Mouse (Mus musculus): ENCODE results near the gene Ivd. TPM values are rescaled to one million over a fixed set of nuclear protein-coding genes. Genes with fewer than 3 reads are reported as not detected.

Gene Ivd
- polyA plus RNA-seq, 1 experiment from 2014 or later: 58.0 TPM

- Histone ChIP-seq H3K36me3 (ENCODE audit: control insufficient read depth, insufficient read depth, low read length) (no peaks in the 10 kb centered on the region; the same call in 1 of the 2 replicates), H3K4me1 (replicated peaks; ENCODE audit: control insufficient read depth, insufficient read depth, low read length) (no peaks in the 10 kb centered on the region), H3K27me3 (ENCODE audit: control insufficient read depth, insufficient read depth, low read length) (no peaks in the 10 kb centered on the region), H3K4me2 (ENCODE audit: low read depth, low read length, severe bottlenecking) (no peak overlapping the region), H3K27ac (ENCODE audit: low read depth, low read length) (no peak overlapping the region), H3K4me3 (ENCODE audit: low read depth, low read length) (no peak overlapping the region), H3K9ac (ENCODE audit: low read length) (no peak overlapping the region), H3K9me3 (ENCODE audit: control insufficient read depth, low read length) (no peaks in the 10 kb centered on the region)
- ATAC-seq (replicated peaks; ENCODE audit: low FRiP score): no peak
- no peak for DNase-seq (ENCODE audit: low spot score)
- 92% methylated on average over 3 of the region's 3 CpGs for WGBS
These were observed 58.7 kb downstream of the Ivd start for GRCm38 (mm10) chr2:118920428-118920827.

DNA sequence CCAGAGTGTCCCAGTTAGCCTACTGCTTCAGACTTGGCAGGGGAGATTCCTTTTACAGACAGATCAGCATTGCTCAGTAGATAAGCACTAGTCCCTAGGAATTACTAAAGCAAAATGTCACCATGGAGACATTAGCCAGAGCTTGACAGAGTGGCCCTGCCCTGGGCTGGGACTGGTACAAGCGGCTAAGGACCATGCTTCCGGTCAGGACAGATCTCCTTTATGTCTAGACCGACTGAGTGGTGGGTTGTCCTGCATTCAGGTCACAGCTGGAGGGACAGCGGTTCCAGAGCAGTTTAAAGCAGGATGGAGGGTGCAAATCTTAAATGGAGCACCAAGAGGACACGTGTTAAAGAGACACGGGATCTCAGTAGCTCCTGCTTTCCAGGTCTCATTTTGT lies 64.2 kb downstream of the Ivd start:
- peak overlapping the region; percentile 97 for H3K4me2 ChIP-seq (ENCODE audit: low read depth, low read length, severe bottlenecking)
- ATAC-seq (replicated peaks; ENCODE audit: low FRiP score) (peak; percentile 66), DNase-seq (ENCODE audit: low spot score) (no peak)
- H3K9ac ChIP-seq (ENCODE audit: low read length): peak overlapping the region; percentile 91
- H3K4me3 ChIP-seq (ENCODE audit: low read depth, low read length): peak overlapping the region; percentile 63
- WGBS: 2% methylated on average over 6 of the region's 6 CpGs
- no peaks in the 10 kb centered on the region; the same call in 1 of the 2 replicates for H3K36me3 ChIP-seq (ENCODE audit: control insufficient read depth, insufficient read depth, low read length)
- no peaks in the 10 kb centered on the region for H3K27me3 ChIP-seq (ENCODE audit: control insufficient read depth, insufficient read depth, low read length)
- no peak overlapping the region for H3K27ac ChIP-seq (ENCODE audit: low read depth, low read length)
- no peaks in the 10 kb centered on the region for H3K9me3 ChIP-seq (ENCODE audit: control insufficient read depth, low read length)
- peaks cover 8% of the 10 kb centered on the region for H3K4me1 ChIP-seq (replicated peaks; ENCODE audit: control insufficient read depth, insufficient read depth, low read length)

DNA sequence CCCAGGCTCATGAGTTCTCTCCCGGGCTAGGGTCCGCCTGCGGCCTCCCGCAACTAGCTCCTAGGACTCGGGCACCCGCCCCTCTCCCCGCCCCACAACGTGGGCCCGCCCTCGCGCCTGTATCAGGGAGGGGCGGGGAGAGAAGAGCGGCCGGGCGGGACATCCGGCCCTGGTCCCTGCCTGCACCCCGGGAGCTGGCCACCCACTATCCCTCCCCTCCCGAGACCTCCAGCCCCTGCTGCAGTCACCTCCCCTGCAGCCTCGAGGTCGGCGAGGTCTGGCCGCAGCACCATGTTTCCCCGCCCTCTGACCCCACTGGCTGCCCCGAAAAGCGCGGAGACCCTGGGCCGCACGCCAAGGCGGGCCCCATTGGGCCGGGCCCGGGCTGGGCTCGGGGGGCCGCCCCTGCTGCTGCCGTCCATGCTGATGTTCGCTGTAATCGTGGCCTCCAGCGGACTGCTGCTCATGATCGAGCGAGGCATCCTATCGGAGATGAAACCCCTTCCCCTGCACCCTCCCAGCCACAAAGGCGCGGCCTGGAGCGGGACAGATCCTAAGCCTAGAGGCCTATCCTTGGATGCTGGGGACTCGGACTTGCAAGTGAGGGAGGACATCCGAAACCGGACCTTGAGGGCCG lies 64.7 kb downstream of the Ivd start, which contains the start of gene Chst14:
Chst14 (plus strand) TSS at position 136 of the 637 bp plus-strand sequence.
- no peaks in the 10 kb centered on the region for H3K27me3 ChIP-seq (ENCODE audit: control insufficient read depth, insufficient read depth, low read length)
- 0 out of 2 replicates have a peak within 1 kb of the TSS, but pooled peaks have one; percentile 3 for H3K27ac ChIP-seq (ENCODE audit: low read depth, low read length)
- DNase-seq (ENCODE audit: low spot score): peak; percentile 86
- H3K4me2 ChIP-seq (ENCODE audit: low read depth, low read length, severe bottlenecking): peak within 1 kb of the TSS; percentile 97
- WGBS: under 1% methylated on average over 39 of the region's 47 CpGs
- no peaks in the 10 kb centered on the region; the same call in 1 of the 2 replicates for H3K36me3 ChIP-seq (ENCODE audit: control insufficient read depth, insufficient read depth, low read length)
- H3K9me3 ChIP-seq (ENCODE audit: control insufficient read depth, low read length): no peaks in the 10 kb centered on the region
- peaks cover 8% of the 10 kb centered on the region for H3K4me1 ChIP-seq (replicated peaks; ENCODE audit: control insufficient read depth, insufficient read depth, low read length)
- ATAC-seq (replicated peaks; ENCODE audit: low FRiP score): peak; percentile 88
- H3K4me3 ChIP-seq (ENCODE audit: low read depth, low read length): peak within 1 kb of the TSS; percentile 63
- peak within 1 kb of the TSS; percentile 91 for H3K9ac ChIP-seq (ENCODE audit: low read length)

- H3K27me3 ChIP-seq (ENCODE audit: control insufficient read depth, insufficient read depth, low read length): no peaks in the 10 kb centered on the region
- peak overlapping the region; percentile 91 for H3K9ac ChIP-seq (ENCODE audit: low read length)
- H3K9me3 ChIP-seq (ENCODE audit: control insufficient read depth, low read length): no peaks in the 10 kb centered on the region
- H3K4me2 ChIP-seq (ENCODE audit: low read depth, low read length, severe bottlenecking): peak overlapping the region; percentile 97
- H3K4me3 ChIP-seq (ENCODE audit: low read depth, low read length): peak overlapping the region; percentile 63
- 34% methylated on average over 31 of the region's 31 CpGs for WGBS
- no peak for ATAC-seq (replicated peaks; ENCODE audit: low FRiP score)
- DNase-seq (ENCODE audit: low spot score): no peak
- no peak overlapping the region for H3K27ac ChIP-seq (ENCODE audit: low read depth, low read length)
- peaks cover 8% of the 10 kb centered on the region for H3K4me1 ChIP-seq (replicated peaks; ENCODE audit: control insufficient read depth, insufficient read depth, low read length)
- H3K36me3 ChIP-seq (ENCODE audit: control insufficient read depth, insufficient read depth, low read length): no peaks in the 10 kb centered on the region; the same call in 1 of the 2 replicates
These were observed 65.4 kb downstream of the Ivd start for GRCm38 (mm10) chr2:118926998-118927739.

Other genes with a start within 250 kb of the Ivd start
- 1.2 and 2.2 TPM in 2 replicates for gene Pak6, start 198.7 kb upstream of the Ivd start, polyA plus RNA-seq (2014; fragmentation: Nextera tagmentation; extraction: Ambion mirVana)
- not detected in 2 replicates for gene Ankrd63, start 158.0 kb upstream of the Ivd start, polyA plus RNA-seq (2014; fragmentation: Nextera tagmentation; extraction: Ambion mirVana)
- gene Plcb2, start 133.5 kb upstream of the Ivd start, polyA plus RNA-seq (2014; fragmentation: Nextera tagmentation; extraction: Ambion mirVana): 0.33 and 0.45 TPM in 2 replicates
- 28.6 and 30.4 TPM in 2 replicates for gene Inafm2, start 116.2 kb upstream of the Ivd start, polyA plus RNA-seq (2014; fragmentation: Nextera tagmentation; extraction: Ambion mirVana)
- 0.36 and 0.87 TPM in 2 replicates for gene Ccdc9b, start 99.3 kb upstream of the Ivd start, polyA plus RNA-seq (2014; fragmentation: Nextera tagmentation; extraction: Ambion mirVana)
- gene Phgr1, start 89.2 kb upstream of the Ivd start, polyA plus RNA-seq (2014; fragmentation: Nextera tagmentation; extraction: Ambion mirVana): not detected in 2 replicates
- gene Disp2, start 82.2 kb upstream of the Ivd start, polyA plus RNA-seq (2014; fragmentation: Nextera tagmentation; extraction: Ambion mirVana): 5.4 and 5.9 TPM in 2 replicates
- gene Knstrn, start 48.0 kb upstream of the Ivd start, polyA plus RNA-seq (2014; fragmentation: Nextera tagmentation; extraction: Ambion mirVana): 196 and 202 TPM in 2 replicates
- gene Bahd1, start 38.4 kb downstream of the Ivd start, polyA plus RNA-seq (2014; fragmentation: Nextera tagmentation; extraction: Ambion mirVana): 1.3 TPM in 2 replicates
- 15.7 and 20.4 TPM in 2 replicates for gene Chst14, start 64.5 kb downstream of the Ivd start, polyA plus RNA-seq (2014; fragmentation: Nextera tagmentation; extraction: Ambion mirVana)
- gene Ccdc32, start 167.4 kb downstream of the Ivd start, polyA plus RNA-seq (2014; fragmentation: Nextera tagmentation; extraction: Ambion mirVana): 22.1 and 24.0 TPM in 2 replicates
- 8.3 and 8.9 TPM in 2 replicates for gene Rpusd2, start 172.8 kb downstream of the Ivd start, polyA plus RNA-seq (2014; fragmentation: Nextera tagmentation; extraction: Ambion mirVana)
- gene Knl1, start 185.2 kb downstream of the Ivd start, polyA plus RNA-seq (2014; fragmentation: Nextera tagmentation; extraction: Ambion mirVana): 61.0 and 69.4 TPM in 2 replicates